Mouse (Mus musculus) E14TG2a.4 (cell line): ENCODE data around the gene Lime1.

Experiments used
- CTCF ChIP-seq: conservative IDR thresholded peaks from 2 replicates; pipeline ENCODE4 v1.5.1; 2014; ENCODE audit warnings: low read length
- NANOG ChIP-seq: IDR thresholded peaks from 2 replicates; pipeline ENCODE4 v1.6.1; 2014; ENCODE audit warnings: borderline replicate concordance, low read length, mixed read lengths

DNA sequence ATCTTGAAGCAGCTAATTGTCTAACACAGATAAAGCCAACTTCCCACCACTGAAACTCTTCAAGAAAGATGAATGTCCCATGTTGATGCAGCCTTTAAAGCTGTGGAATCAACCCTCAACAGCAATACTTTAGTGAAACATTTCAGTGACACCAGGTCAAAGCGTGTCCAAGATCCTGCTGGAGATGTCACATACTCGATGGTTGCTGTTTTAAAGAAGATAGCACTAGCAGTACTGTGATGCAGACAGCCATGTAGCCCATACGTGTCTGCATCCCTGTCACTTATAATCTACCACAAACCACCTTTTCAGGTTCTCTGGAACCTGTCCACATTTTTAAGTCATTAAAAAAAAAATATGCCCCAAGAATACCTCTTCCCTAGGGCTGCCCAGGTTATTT, 23.8 kb downstream of the Lime1 start:
- no peak for TF ChIP-seq CTCF
- TF ChIP-seq NANOG, result no peak
